Mouse (Mus musculus) liver, embryonic 14.5 days (tissue): ENCODE data around the gene 2900011O08Rik.

Experiments
- CTCF ChIP-seq: IDR thresholded peaks from 2 replicates; pipeline ENCODE4 v1.5.1; 2016; ENCODE audit warnings: antibody characterized with exemption, low read depth, control low read depth
- EP300 ChIP-seq: IDR thresholded peaks from 2 replicates; pipeline ENCODE4 v1.6.1; 2016; ENCODE audit warnings: antibody characterized with exemption, low read depth

GRCm38 (mm10) chr16:14004170-14004569 is 17.8 kb downstream of the 2900011O08Rik start:
- peak; percentile 68 for TF ChIP-seq CTCF
- TF ChIP-seq EP300 = no peak
